Mouse (Mus musculus) olfactory bulb, adult 2 months (tissue): ENCODE data around the gene Rasl2-9.

Experiments
- CTCF ChIP-seq: fragments of 200-500 bp; IDR thresholded peaks from 2 replicates; pipeline ENCODE4 v1.5.1; 2012; ENCODE audit warnings: low read depth, mild to moderate bottlenecking, low read length, moderate library complexity; ENCODE audit not compliant: insufficient read depth
- POLR2A ChIP-seq: fragments of 200-500 bp; IDR thresholded peaks from 2 replicates; pipeline ENCODE4 v1.6.1; 2012; ENCODE audit warnings: mild to moderate bottlenecking, low read depth, low read length, moderate library complexity; ENCODE audit not compliant: insufficient read depth

DNA sequence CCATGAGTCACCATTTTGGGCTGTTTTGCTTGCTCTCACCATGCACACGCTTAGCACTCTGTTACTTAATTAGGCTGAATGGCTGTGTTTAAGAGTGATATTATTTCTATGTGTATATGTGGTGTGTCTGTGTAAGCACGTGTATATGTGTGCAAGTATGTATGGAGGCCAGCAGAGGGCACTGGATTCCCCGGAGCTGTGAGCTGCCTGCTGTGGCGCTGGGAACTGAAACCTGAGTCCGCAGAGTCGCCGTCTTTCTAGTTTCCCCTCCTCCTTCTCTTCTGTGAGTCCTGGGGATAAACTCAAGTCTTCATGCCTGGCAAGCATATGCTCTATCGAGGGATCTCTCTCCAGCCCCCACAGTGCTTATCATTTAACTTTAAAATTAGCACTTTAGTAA lies 16.4 kb downstream of the Rasl2-9 start:
- TF ChIP-seq CTCF (no peak), POLR2A (no peak)
